Mouse (Mus musculus) layer of hippocampus, postnatal 36 days (tissue): ENCODE results near the gene Gper1. TPM values are rescaled to one million over a fixed set of nuclear protein-coding genes. Genes with fewer than 3 reads are reported as not detected.
A peak's percentile ranks its signal among the peaks of the same experiment; 100 is the strongest.
"Not testable (repeated sequence)": the region's sequence is repeated elsewhere in the genome, so short reads cannot be mapped to it uniquely, and the experiment has no call there.

ENCODE experiments used
- DNase-seq, 2 experiments: peaks; one replicate each; pipeline ENCODE4 v3.0.0; 2022
- total RNA-seq, 2 experiments: library from RNA; stranded (reverse); gene quantifications; 2 replicates each; pipeline ENCODE4 v1.2.3; 2021

The Gper1 gene
- total RNA-seq, 2 experiments from 2014 or later, result 2.5 to 2.7 TPM

DNA sequence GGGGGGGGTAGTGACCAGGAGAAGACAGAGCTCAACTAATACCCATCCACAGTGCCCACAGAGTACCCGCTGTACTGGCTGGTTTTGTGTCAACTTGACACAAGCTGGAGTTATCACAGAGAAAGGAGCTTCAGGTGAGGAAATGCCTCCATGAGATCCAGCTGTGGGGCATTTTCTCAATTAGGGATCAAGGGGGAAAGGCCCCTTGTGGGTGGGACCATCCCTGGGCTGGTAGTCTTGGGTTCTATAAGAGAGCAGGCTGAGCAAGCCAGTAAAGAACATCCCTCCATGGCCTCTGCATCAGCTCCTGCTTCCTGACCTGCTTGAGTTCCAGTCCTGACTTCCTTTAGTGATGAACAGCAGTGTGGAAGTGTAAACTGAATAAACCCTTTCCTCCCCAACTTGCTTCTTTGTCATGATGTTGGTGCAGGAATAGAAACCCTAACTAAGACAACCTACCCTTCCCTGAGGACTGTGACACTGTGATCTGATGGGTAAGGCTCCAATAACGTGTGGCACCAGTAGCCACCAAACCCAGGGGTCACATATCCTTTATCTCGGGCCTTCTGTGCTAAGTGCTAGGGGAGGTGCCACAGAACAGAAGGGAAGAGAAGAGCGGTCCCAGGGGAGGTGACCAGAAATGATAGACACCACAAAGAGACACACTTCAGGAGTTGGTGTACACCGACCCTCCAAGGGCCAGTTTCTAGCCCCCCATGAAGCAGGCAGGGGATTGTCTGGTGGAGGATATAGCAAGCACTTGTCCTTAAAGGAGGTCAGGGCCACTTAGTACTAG lies 32.4 kb upstream of the Gper1 start:
- not testable (repeated sequence) for DNase-seq

DNA sequence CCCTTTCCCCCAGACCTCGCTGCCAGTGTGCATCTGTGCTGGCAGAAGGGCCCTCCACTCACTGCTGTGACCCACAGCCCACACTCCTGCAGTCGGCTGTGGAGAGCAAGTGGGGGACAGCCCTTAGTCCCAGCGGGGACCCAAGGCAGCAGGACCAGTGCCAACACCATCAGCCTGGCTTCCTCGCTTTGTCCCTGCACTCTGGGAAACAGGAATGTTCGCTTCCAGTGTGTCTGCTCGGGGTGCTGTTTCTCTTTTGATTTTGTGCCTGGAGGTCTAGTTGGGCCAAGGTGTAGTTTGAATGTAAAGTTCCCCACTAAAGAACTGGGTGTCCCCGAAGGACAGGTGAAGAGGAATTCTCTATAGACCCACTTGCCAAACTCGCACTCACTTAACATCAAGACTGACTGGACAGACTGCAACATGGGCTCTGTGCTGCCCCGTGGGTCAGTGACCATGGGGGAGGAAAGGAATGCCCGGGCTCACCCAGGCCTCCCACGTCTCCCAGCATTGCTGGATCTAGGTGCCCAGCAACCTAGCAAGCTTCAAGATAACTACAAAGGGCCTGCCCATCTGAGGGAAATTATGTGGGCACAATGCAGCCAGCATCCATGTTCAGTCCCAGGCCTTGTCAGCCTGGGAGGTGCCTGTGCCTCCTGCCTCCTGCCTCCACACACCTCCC lies 31.5 kb upstream of the Gper1 start:
- no peak for DNase-seq

DNA sequence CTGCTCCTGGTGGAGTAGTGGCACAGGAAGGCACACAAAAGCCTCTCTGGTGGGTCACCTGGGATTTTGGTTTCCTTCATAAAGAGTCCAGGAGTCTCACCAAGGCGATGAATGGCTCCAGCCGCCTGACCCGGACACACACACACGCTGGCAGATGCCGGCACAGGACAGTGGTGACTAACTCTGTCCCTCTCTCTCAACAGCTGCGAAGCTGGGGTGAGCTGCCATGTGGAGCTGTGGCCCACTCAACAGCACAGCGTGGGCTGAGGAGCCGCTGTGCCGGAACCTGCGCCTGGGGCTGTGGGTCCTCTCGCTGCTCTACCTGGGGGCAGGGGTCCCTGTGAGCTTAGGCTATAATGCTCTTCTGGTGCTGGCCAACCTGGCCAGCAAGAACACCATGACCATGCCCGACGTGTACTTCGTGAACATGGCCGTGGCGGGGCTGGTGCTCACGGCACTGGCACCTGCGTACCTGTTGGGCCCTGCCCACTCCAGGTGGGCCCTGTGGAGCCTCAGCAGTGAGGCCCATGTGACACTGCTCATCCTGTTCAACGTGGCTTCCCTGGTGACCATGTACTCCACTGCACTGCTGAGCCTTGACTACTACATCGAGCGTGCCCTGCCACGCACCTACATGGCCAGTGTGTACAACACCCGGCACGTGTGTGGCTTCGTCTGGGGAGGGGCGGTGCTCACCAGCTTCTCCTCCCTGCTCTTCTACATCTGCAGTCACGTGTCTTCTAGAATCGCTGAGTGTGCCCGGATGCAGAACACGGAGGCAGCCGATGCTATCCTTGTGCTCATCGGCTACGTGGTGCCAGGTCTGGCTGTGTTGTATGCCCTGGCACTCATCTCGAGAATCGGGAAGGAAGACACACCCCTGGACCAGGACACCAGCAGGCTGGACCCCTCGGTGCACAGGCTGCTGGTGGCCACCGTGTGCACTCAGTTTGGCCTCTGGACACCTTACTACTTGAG lies 30.4 kb upstream of the Gper1 start:
- DNase-seq, result no peak

DNA sequence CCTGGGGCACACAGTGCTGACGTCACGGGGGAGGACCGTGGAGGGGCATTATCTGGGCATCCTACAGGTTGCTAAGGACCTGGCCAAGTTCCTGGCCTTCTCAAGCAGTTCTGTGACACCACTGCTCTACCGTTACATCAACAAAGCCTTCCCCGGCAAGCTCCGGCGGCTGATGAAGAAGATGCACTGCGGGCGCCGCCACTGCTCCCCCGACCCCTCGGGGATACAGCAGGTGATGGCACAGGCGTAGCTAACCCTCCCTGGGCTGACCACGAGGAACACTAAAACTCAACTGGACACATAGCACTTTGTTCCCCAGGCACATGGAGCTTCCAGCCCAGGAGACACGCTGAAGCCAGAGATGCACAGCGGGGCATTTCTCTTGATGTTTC lies 29.8 kb upstream of the Gper1 start:
- DNase-seq, result no peak

DNA sequence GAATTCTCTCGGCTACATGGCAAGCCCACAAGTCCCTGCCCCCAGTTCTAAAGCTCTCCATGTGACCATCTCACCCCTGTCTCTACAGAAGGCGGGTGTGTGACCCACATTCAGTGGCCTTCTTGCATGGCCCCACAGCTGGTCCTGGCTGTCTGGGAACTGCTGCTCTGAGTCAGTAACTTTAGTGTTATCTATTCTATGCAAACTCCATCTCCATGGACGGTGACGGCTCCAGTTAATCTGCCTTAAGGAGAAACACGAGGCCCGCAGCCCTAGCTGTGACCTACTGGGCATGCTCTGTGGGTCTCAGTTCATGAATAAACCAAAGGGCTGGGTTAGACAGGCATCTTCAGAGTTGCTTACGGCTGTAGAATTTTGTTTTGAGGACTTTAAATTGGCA lies 28.6 kb upstream of the Gper1 start:
- no peak for DNase-seq

DNA sequence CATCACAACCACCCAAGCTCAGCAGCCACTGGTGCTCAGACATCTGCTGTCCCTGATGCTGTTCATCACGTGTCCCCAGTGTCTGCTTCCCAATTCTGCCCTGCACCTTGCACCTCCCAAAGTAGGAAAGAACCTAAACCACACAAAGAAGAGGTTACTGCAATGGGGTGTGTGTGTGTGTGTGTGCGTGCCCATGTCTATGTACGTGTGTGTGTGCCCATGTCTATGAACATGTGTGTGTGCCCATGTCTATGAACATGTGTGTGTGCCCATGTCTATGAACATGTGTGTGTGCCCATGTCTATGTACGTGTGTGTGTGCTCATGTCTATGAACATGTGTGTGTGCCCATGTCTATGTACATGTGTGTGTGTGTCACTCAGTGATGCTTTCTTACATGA lies 27.4 kb upstream of the Gper1 start:
- no peak for DNase-seq

DNA sequence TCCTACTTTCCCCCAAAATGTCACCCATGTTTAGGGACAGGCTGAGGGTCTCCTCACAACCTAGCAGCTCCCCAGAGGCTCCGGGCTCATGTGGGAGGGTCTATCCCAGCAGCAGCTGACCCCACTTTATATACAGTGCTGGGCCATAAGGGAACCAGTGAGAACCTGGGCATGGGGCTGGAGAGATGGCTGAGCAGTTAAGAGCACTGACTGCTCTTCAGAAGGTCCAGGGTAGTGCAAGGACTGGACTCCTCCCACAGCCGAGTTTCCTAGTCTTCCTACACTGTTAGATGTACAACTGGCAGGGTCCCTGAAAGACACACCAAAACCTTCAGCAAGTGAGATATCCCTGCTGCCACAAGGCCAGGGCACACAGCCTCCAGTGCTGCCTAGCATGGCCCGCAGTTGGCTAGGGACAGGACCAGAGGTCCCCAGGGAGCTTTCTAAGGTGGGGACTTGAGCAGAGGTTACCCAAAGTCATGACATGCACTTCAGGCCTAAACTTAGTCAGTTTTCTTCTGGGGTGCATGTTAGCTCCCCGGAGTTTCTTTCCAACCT lies 25.5 kb upstream of the Gper1 start:
- no peak for DNase-seq

DNA sequence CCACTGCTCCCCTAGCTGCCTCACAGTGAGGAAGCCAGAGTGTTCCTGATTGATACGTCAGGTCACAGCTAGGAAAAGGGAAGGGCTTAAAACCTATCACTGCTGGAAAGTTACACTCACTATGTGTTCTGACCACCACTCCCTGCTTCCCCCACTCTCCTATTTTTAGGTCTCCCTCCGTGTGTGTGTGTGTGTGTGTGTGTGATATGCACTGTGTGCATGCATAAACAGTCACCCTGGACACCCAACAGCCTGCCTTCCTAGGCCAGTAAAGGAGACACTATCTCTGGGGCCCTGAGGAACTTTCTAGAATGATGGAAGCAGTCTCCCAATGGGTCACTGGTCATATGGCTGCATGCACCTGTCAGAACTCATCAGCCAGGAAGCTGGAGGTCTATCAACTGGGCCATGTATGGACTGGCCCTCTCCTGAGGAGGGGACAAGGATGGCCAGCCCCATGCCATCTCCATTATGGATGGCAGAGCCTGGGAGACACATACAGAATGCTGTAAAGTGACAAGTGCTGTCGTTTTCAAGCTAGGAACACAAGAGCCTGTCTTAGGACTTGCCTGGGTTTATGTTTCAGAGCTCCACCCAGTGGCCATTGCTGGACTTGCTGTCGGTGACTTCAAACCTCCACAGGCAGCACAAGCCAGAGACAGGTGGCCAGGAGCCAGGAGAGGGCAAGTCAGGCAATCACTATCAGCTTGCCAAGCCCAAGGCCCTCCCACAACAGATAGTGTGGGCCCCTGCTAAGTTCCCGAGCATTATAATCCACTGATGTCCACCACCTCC lies 24.8 kb upstream of the Gper1 start:
- DNase-seq, result peak; percentile 88

DNA sequence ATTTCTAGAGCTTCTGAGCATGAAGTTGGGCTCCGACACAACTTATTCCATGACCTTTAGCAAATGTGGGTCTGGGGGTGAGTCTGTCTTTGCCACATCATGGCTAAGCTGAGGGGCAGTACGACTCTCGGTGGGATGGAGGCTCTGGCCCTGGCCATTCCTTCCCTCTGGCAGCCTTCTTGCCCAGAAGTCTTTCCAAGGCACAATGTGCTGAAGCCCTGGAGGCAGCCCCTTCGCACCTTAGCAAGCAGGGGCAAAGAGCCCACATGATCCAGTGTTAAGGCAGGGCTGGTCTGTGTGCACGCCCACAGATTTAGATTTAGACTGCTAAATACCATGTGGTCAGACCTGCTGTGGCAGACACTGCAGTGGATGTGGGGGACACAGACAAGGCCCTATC lies 24.2 kb upstream of the Gper1 start:
- no peak for DNase-seq

DNA sequence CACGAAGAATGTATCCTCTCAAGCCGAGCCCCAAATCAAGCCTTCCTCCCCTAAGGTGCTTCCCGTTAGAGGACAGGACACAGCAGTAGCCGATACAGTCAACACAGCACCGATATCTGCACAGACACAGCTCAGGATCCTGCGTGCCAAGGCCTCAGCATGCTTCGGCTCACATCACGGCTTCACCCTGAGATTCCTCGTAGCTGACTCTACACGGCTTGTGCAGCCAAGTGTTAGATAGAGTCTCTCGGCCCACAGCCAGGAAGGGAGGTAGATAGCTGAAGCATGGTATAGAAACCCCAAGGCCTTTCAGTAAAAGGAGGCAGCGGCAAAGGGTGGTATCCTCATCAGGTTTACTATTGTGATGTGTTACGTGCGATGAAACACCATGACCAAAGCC lies 23.0 kb upstream of the Gper1 start:
- no peak for DNase-seq

DNA sequence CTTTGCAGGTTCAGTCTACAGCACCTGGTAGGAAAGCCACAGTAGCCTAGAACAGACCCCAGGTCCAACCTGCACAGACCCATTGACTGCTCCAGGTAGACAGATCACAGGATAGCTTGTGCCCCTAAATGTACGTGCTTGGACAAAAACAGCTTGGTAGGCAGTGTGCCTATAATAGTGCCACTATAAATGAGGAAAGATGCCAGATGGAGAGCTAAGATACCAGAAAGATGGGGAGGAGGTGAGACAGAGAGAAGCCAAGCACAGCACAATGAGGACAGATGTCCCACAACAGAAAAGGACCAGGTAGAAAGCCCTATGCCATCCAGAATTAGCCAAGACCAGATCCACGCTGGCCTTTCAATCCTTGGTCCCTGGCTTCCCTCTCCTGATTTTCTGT lies 20.8 kb upstream of the Gper1 start:
- DNase-seq, result no peak

DNA sequence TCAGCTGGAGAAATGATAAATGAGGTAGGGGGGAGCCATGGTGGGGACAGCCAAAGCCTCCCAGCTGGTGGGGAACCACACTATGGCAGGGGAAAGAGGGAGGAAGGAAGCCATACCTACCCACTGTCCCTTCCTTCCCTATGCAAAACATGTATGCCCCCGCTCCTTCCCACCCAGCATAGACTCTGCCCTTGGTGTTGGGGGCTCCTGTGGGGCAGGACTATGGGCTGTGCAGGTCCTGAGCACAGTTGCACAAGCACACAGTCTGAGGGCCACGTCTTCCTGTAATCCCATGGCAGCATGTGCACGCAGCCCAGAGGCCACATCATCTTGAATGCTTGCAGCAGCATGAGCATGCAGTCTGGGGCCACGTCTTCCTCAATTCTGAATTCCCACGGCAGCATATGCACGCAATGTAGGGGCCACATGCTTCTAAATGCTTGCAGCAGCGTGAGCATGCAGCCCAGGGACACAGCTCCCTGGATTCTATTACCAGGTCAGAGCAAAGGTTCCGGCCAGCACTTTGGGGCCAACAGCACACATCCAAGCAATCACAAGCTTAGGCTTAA lies 19.2 kb upstream of the Gper1 start:
- no peak for DNase-seq

DNA sequence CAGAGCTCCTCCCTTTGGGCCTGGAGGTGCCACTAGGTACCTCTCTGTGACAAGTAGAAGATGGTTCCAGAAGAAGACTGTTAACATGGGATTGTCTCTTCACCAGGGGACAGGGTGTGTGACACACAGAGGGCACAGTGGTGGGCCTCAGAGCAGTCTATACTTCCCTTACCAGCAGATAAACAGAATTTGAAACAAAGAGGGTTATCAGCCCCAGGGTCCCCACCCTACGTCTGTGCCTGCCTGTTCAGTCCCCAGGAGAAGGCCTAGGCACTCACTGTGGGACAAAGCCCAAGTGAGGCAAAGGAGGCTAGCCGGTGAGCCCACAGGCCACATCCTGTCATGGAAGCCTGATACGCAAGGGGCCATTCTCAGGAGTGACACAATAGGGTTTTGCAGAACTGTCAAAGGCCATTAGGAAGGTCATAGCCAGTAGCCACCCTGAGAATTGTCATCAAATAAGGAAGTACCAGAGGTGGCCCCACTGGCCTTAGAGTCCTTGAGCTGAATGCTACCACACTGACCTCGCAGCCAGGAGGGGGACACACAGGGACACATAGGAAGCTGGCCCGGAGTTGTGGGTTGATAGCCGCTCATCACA lies 18.1 kb upstream of the Gper1 start, which contains the start of gene C130050O18Rik:
C130050O18Rik (plus strand) TSS at position 480 of the 601 bp plus-strand sequence.
- DNase-seq, result no peak

DNA sequence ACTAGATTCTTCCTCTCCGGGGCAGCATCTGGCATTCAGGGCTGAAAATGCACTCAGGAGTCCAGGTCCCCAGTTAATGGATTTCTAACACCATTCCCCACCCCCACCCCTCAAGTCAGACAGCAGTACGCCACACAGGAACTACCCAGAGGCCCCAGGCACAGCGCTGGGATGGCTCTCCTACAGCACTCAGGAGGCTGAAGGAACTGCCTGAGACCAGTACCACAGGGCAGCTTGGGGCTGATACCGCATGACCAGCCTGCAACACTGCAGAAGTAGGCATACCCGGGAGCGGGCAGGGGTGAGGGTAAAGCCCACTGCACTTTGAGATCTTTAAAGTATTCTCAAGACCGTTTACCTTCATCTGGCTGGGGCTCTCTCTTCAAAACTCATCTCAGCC lies 17.5 kb upstream of the Gper1 start:
- no peak for DNase-seq

DNA sequence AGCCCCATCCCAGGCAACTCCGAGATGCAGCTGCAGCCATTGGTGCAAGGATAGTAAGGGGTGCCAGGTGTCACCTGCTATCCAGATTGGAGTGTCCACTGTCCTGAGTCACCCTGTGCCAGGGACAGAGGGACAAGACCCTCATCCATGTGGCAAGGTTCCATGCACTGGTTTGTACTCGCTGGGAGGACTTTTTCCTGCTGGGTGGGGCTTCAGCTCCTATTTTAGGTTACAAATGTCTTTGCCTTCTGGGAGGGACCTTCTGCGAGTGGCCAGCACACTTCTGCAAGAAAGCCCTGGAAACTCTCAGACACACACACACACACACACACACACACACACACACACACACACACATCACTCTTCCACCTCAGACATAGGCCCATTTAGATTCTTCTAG lies 17.0 kb upstream of the Gper1 start:
- DNase-seq, result no peak

DNA sequence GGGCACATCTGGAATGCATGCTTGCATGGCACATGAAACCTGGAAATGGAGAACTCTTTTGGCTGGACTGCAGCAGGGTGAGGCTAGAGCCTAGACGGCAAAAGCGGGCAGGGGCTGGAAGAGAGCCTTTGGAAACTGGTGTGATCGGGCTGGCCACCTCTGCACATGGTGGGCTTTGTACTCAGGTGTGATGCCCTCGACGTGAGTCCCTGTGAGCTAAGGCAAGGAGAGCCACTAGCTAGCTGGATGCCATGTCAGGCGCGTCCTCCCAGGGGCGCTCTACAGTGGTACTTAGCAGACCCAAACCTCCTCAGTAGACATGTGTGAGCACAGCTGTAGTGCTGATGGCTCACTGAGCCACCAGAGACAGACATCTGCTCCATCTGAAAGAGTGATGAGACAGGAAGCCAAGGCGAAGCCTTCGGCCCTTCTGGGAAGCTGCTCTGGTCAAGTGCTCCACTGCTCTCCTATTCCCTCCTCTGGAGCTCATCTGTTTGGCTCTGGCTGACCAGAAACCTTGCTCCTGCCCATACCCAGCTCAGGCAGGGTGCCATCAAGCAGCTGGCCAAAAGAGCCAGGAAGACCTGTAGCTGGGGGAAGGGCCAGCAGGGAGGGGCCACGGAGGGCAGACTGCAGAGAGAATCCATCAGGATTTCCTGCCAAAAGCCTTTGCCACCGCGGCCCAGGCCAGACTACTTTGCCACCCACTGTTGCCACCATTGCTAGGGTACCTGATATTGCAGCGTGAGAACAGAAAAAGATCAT lies 15.6 kb upstream of the Gper1 start:
- no peak for DNase-seq

DNA sequence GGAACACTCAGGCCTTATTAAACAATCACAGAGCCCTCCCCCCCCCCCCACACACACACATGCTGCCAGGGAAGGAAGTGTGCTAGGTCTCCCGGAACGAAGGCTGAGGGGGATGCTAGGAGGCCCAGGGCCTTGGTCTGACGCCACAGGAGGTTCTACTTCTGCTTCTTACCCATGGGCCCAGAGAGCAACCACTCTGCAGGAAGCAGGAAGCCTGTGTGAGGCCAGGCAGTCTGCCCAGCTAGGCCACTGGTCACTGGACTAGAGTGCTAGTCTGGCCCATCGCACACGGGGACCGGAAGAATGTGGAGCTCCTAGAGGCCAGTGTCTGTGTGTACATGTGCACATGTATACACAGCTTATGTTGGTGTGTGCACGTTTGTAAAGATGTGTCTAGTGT lies 14.4 kb upstream of the Gper1 start:
- no peak for DNase-seq

DNA sequence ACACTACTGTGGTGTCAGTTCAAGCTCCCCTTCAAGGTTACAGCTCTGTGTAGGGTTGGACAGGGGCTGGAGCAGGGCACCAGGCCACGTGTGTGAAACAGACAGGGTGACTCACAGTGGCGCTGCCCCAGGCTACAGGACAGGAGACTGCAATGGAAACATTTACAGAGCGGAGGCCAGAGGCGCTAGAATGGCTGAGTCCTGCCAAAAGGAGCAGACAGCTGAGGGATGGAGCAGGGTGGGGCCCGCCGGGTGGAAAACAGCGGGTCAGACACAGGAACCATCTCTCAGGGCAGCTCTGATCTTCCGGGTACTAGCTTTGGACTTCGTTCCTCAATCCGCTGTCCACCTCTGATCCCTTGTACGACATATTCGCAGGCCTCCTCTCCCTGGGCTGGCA lies 13.5 kb upstream of the Gper1 start:
- DNase-seq, result no peak

DNA sequence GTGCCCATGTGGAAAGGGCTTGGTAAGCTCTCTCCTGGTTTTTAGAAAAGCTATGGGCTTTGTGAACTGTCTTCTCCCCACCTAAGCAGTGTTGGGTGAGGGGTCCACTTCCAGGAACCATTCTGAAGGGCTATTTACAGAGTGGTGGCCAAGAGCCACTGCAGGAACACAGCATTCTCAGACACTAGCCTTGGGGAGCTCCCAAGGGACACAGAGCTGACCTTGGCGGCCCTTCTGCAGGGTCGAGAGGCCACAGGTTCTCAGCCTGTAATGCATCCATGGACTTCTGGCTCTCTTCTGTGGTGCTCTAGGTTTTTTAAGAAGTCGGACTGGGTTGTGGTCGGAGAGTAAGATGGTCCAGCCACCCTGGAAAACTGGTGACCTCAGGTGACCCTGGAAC lies 12.9 kb upstream of the Gper1 start:
- no peak for DNase-seq

DNA sequence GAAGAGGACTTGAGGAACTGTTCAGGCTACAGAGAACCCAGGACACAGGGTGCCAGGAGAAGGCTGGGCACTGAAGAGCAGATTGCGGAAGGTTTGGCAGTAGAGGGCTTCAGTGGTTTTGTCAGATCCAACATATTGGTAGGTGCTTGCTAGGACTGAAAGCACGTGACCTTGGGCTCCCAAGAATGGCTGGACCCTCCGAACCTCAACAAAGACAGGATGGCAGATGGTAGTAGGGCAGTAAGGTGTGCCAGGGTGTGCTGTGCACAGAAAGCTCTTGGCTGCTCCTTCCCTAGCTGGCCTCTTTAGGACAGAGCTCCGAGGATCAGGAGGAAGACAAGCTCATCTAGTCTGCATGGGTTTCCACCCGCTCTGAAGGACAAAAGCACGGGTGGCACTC lies 11.8 kb upstream of the Gper1 start:
- DNase-seq, result no peak
